11 mouse cellular contexts compared by ENCODE assay signal in the genomic region with DNA sequence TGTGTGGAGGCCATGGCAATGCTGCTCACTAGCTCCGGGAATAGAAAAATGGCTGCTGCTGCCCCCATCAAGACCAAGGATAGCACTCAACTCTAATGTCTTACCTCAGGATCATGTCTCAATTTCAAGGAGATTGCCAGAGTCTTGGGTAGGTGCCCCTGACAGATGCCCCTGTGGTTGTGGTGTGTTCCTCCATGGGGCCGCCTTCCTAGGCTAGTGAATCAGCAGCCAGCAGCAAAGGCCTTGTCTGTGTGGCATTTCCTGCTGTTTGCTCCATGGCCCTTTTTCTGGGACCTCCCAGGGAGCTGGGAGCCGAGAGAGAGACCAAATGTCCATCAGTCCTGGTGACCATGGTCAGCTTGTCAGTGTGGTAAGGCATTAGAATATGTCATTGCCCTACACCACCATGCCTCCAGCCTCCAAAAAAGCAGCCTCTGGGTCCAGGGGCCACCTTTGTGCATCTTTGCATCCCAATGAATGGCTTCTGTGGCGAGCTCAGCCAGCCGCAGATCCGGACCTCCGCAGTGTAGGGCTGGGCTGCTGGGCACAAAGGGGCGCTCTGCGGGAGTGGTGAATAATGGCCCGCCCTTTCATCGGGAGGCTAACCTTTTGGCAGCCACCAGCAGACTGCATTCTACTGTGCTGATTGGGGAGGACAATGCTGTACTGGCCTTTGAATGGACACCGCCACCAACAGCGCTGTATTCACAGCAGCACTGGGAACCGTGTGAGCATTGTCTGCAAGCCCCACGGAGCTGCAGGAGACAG. TPM values are rescaled to one million over a fixed set of nuclear protein-coding genes. Genes with fewer than 3 reads are reported as not detected.
DNase-seq lines count a peak whose midpoint lies in the region; ATAC-seq and TF ChIP-seq lines count a peak whose summit lies in the region.
"Had no signal": no experiment of that assay in that cellular context is flagged by ENCODE, and none has a peak within 500 bp of the region (broad histone marks: within the 10 kb centered on the region; RNA-seq: fewer than 3 reads in every experiment).

No protein-coding gene starts in this region.

- WGBS in forebrain, embryonic 15.5 days: 11% methylated on average over 15 of the region's 15 CpGs
- 15% methylated on average over 15 of the region's 15 CpGs for WGBS in midbrain, embryonic 15.5 days

- TF ChIP-seq POLR2A in ES-Bruce4 (IDR thresholded peaks at IDR 0.05; ENCODE audit: insufficient read depth, low read length): no peak

- no peak overlapping the region for H3K4me3 ChIP-seq in ES-Bruce4 (ENCODE audit: low read depth, low read length)
- no peak overlapping the region for H3K4me3 ChIP-seq in forebrain, embryonic 15.5 days
- no peak overlapping the region for H3K4me3 ChIP-seq in midbrain, embryonic 15.5 days
- H3K4me3 ChIP-seq: left cerebral cortex, adult 2 months had no signal

- H3K4me2 ChIP-seq in forebrain, embryonic 15.5 days (replicated peaks): 0 out of 2 replicates have a peak overlapping the region, but pooled peaks have one; percentile 1
- H3K4me2 ChIP-seq in midbrain, embryonic 15.5 days: 0 out of 2 replicates have a peak overlapping the region, but pooled peaks have one; percentile 3

- no peak overlapping the region for H3K9ac ChIP-seq in ES-Bruce4 (ENCODE audit: low read depth, poor library complexity, severe bottlenecking)
- no peak overlapping the region for H3K9ac ChIP-seq in forebrain, embryonic 15.5 days (replicated peaks)
- no peak overlapping the region for H3K9ac ChIP-seq in midbrain, embryonic 15.5 days

- H3K9me3 ChIP-seq in ES-Bruce4 (replicated peaks; ENCODE audit: control insufficient read depth, insufficient read depth, low read length, poor library complexity, severe bottlenecking): no peaks in the 10 kb centered on the region
- H3K9me3 ChIP-seq in forebrain, embryonic 15.5 days: no peaks in the 10 kb centered on the region
- no peaks in the 10 kb centered on the region for H3K9me3 ChIP-seq in midbrain, embryonic 15.5 days

- TF ChIP-seq EP300 in ES-Bruce4 (IDR thresholded peaks at IDR 0.05; ENCODE audit: insufficient read depth, low read depth, low read length): peak; percentile 68; the same call in 1 of the 2 replicates

- peak; percentile 78 for ATAC-seq in forebrain, embryonic 15.5 days (replicated peaks)
- peak; percentile 60 for ATAC-seq in midbrain, embryonic 15.5 days (replicated peaks)
- no peak for ATAC-seq in megakaryocyte-erythroid progenitor cell, adult 5-6 weeks (replicated peaks; ENCODE audit: low FRiP score, low TSS enrichment, poor library complexity, severe bottlenecking)

- H3K27ac ChIP-seq in ES-Bruce4 (ENCODE audit: insufficient read depth, low read length): no peak overlapping the region
- no peak overlapping the region for H3K27ac ChIP-seq in forebrain, embryonic 15.5 days (replicated peaks)
- H3K27ac ChIP-seq in midbrain, embryonic 15.5 days: 0 out of 2 replicates have a peak overlapping the region, but pooled peaks have one; percentile 21
- H3K27ac ChIP-seq: left cerebral cortex, adult 2 months had no signal

- no peaks in the 10 kb centered on the region for H3K4me1 ChIP-seq in ES-Bruce4 (ENCODE audit: control insufficient read depth, insufficient read depth, low read length)
- peaks cover 20% of the 10 kb centered on the region for H3K4me1 ChIP-seq in forebrain, embryonic 15.5 days
- H3K4me1 ChIP-seq in midbrain, embryonic 15.5 days: peaks cover 16% of the 10 kb centered on the region

- H3K36me3 ChIP-seq in ES-Bruce4 (ENCODE audit: control insufficient read depth, insufficient read depth, low read length, poor library complexity, severe bottlenecking): no peaks in the 10 kb centered on the region
- H3K36me3 ChIP-seq in forebrain, embryonic 15.5 days: no peaks in the 10 kb centered on the region; the same call in 1 of the 2 replicates
- no peaks in the 10 kb centered on the region for H3K36me3 ChIP-seq in midbrain, embryonic 15.5 days (replicated peaks)

- H3K27me3 ChIP-seq in ES-Bruce4 (ENCODE audit: control insufficient read depth, insufficient read depth, low read length, poor library complexity, severe bottlenecking): no peaks in the 10 kb centered on the region
- H3K27me3 ChIP-seq in forebrain, embryonic 15.5 days: peaks cover 39% of the 10 kb centered on the region
- H3K27me3 ChIP-seq in midbrain, embryonic 15.5 days (replicated peaks): peaks cover 84% of the 10 kb centered on the region

- DNase-seq in R1 (ENCODE audit: low read depth, low spot score): peak; percentile 37
- no peak for DNase-seq in urinary bladder, postnatal 25 days (ENCODE audit: low spot score)
- no peak for DNase-seq in MN1 (ENCODE audit: low spot score)
- DNase-seq: heart, postnatal 14 days; lung, adult 18-20 months; thymus, postnatal 14 days had no signal

- no peak for TF ChIP-seq CTCF in ES-Bruce4 (IDR thresholded peaks at IDR 0.05; ENCODE audit: low read depth, low read length)

RNA-seq across cellular contexts. Expression of a gene that starts 54.1 kb away (rescaled TPM):
- 1.2 and 1.4 TPM in 2 replicates for polyA plus RNA-seq in ES-Bruce4 (2011; ENCODE audit: insufficient read depth, insufficient read length, low read depth, missing spikeins)
- polyA plus RNA-seq in forebrain, embryonic 15.5 days (2015; fragmentation: Nextera tagmentation; extraction: Ambion mirVana): 0.68 and 0.75 TPM in 2 replicates
- polyA plus RNA-seq in midbrain, embryonic 15.5 days (2015; fragmentation: Nextera tagmentation; extraction: Ambion mirVana): 3.9 and 7.2 TPM in 2 replicates
- total RNA-seq in megakaryocyte-erythroid progenitor cell, adult 5-6 weeks (2014; fragmentation: Nextera tagmentation): not detected in 2 replicates
- total RNA-seq in megakaryocyte-erythroid progenitor cell, adult 5-6 weeks (2017): not detected in 2 replicates
